Mouse (Mus musculus) adrenal gland, postnatal 36 days (tissue): ENCODE measurements around the gene Shroom1. TPM values are rescaled to one million over a fixed set of nuclear protein-coding genes. Genes with fewer than 3 reads are reported as not detected.
A peak's percentile ranks its signal among the peaks of the same experiment; 100 is the strongest.

Source experiments
- DNase-seq, 2 experiments: peaks; one replicate each; pipeline ENCODE4 v3.0.0; 2021; ENCODE audit warnings: mixed read lengths in 1 of 2
- microRNA-seq: library from miRNA; unstranded; fragments of <30 nt; microRNA quantifications from one replicate; pipeline ENCODE4 v1.2.0, GENCODE M21; 2021
- total RNA-seq, 2 experiments: library from RNA; stranded (reverse); gene quantifications; 2 replicates each; pipeline ENCODE4 v1.2.3; 2021

The Shroom1 gene
- total RNA-seq, 2 experiments from 2014 or later = 2.5 to 6.0 TPM

DNA sequence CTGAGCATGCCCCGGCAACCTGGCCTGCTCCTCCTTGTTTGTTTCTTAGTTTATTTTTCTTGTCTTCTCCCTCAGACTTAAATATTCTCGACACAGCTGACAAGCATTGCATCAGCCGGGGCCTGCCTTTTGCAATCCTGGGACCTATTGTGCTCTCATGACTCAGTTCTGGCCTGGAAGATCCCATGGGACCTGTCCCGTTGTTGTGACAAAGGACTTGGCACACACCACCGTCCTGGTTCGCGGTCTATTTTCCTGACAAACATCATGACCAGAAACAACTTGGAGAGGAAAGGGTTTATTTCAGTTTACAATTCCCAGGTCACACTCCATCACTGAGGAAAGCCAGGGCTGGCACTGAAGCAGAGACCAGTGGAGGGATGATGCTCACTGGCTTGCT lies 51.1 kb downstream of the Shroom1 start:
- peak; percentile 78 to 86 for DNase-seq

DNA sequence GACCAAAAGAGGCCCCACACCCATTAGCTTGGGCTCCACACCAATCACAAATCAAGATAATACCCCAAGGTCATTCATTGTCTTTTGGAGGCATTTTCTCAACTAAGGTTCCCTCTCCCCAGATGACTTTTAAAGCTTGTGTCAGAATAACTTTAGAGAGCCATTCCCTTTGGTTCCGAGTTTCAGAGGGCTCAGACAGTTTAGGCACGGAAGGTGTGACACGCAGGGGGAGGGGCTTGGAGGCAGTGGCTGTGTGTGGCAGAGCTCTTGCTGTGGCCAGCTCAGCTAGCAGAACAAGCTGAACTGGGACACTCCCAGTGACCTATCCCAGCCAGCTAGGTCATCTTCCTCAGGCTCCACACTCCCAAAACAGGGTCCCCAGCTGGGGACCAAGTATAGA lies 51.6 kb downstream of the Shroom1 start:
- DNase-seq = peak in 1 of 2 experiments; percentile 49

DNA sequence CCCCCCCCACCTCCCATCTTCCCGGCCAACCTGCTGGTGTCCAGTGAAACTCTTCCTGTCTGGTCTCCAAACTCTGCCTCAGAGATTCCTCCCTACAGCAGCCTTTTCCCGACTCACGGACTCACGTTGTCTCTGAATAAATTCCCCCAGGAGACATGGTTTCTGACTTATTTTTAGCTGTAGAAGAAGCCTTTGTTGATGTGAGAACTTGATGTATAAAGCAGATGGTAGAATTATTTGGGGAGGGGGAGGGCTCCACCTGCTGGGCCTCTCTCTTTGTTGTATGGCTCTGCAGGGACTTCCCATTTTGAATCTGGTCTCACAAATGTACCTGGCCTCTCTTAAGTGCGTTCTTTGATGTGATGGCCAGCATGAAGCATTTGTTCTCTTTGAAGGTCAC lies 53.3 kb downstream of the Shroom1 start:
- no peak for DNase-seq

DNA sequence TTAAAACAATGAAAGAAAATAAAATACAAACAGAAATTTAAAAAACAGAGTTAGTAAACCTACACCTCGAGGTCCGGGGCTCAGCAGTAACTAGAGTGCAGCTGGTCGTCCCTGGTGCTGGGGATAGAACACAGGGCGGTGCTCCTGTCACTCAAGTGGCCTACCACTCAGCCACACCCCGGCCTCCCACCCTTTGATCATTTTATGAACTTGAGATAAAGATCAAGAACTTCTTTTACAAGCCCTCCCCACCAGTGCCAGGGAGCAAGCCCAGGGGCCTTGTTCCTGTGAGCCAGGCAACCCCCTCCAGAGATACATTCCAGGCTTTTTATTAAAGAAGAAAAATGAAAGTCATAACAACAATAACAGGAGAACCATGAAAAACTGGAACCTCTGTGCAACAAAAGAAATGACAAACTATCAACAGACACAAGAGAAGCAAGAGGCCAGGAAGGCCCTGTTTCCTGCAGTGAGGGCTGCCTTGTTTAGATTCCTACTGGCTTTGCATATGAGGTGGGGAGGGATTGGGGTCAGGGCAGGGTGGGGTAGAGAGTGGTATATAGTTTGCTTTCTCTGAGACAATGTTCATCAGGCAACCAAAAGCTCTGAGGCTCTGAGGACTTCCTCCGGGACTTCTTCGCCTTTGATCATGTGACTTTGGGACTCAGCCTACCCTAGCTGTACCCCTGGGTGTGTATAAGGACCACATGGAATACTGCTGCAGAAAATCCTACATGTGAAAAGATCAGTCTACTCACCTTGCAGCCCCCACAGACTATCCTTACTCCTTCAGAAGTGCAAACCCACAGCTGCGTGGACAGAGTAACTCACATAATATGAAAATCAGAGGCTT lies 60.0 kb downstream of the Shroom1 start:
- DNase-seq = no peak

Small RNAs within 50 kb of the gene (microRNA-seq; reads per million reads assigned to microRNA genes)
- gene Mir6920 = not detected

Other genes with a start within 250 kb of the Shroom1 start
- 100 to 1,000 TPM; 172 to 250 TPM for gene Hspa4, start 156.7 kb upstream of the Shroom1 start, total RNA-seq
- 10 to 100 TPM; 11.0 to 13.3 TPM for gene Zcchc10, start 132.5 kb upstream of the Shroom1 start, total RNA-seq
- gene Aff4, start 106.4 kb upstream of the Shroom1 start, total RNA-seq = 100 to 1,000 TPM; 157 to 207 TPM
- gene Leap2, start 34.0 kb upstream of the Shroom1 start, total RNA-seq = not detected
- gene Uqcrq, start 26.4 kb upstream of the Shroom1 start, total RNA-seq = 1,000 to 10,000 TPM; 1,132 to 1,289 TPM
- 1 to 10 TPM; 3.3 to 4.0 TPM for gene Gdf9, start 26.2 kb upstream of the Shroom1 start, total RNA-seq
- under 1 TPM; 0.16 to 0.17 TPM for gene Gm10447, start 95 bp upstream of the Shroom1 start, total RNA-seq
- gene Gm9837, start 13.3 kb downstream of the Shroom1 start, total RNA-seq = not detected
- gene Gm9945, start 23.0 kb downstream of the Shroom1 start, total RNA-seq = not detected
- under 1 TPM; 0.20 to 0.30 TPM for gene Sowaha, start 23.1 kb downstream of the Shroom1 start, total RNA-seq
- gene Sept8, start 62.1 kb downstream of the Shroom1 start, total RNA-seq = 10 to 100 TPM; 35.0 to 42.6 TPM
- 10 to 100 TPM; 24.1 to 31.1 TPM for gene Kif3a, start 110.2 kb downstream of the Shroom1 start, total RNA-seq
- gene Il4, start 161.5 kb downstream of the Shroom1 start, total RNA-seq = not detected
- not detected for gene Il13, start 177.5 kb downstream of the Shroom1 start, total RNA-seq